ENCODE assay signal across 8 mouse cellular contexts in the genomic region with DNA sequence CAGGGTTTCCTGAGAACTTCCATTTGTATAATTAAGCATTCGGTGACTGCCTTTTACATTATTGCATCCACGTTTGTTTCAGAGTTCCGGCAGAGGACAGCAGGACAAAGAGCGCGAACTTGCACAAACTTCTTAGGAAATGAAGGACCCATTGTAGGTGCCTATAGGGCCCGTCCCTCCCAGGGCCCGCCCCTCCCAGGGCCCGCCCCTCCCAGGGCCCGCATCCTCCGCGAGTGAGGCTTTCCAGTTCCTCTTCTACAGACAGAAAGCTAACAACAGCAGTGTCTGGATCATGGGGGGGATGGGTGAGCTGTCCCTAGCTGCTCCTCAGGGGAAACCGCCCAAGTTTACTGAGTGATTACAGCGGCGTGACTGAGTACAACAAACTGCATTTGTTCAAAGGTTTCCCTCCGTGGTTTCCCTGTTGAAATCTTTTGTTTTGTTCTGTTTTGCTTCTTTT. TPM values are rescaled to one million over a fixed set of nuclear protein-coding genes. Genes with fewer than 3 reads are reported as not detected.
A peak's percentile ranks its signal among the peaks of the same experiment; 100 is the strongest.
DNase-seq lines count a peak whose midpoint lies in the region; ATAC-seq and TF ChIP-seq lines count a peak whose summit lies in the region.

No protein-coding gene starts in this region.

- ATAC-seq in embryonic facial prominence, embryonic 11.5 days (replicated peaks; ENCODE audit: insufficient number of reproducible peaks, low FRiP score, low TSS enrichment, low read depth), result peak; percentile 87
- peak; percentile 84 for ATAC-seq in heart, embryonic 16.5 days (replicated peaks; ENCODE audit: extremely low read depth, insufficient read depth, low FRiP score)

- no peaks in the 10 kb centered on the region for H3K9me3 ChIP-seq in embryonic facial prominence, embryonic 11.5 days (replicated peaks; ENCODE audit: control insufficient read depth, low read length)
- no peaks in the 10 kb centered on the region for H3K9me3 ChIP-seq in heart, embryonic 16.5 days (replicated peaks; ENCODE audit: control insufficient read depth, low read length)

- peak; percentile 48 for DNase-seq in layer of hippocampus, adult 9-11 months
- no peak for DNase-seq in layer of hippocampus, adult 8-10 months (ENCODE audit: low spot score in 2 of 2)
- DNase-seq in embryonic facial prominence, embryonic 11.5 days (ENCODE audit: low spot score), result peak; percentile 79
- DNase-seq in kidney, postnatal 14 days, result peak; percentile 66
- DNase-seq in spleen, adult 2 months (ENCODE audit: low read depth in 1 of 2, low spot score in 2 of 2), result peak; percentile 71 to 72
- DNase-seq in left cerebral cortex, adult 11 months (ENCODE audit: low spot score), result no peak

- H3K4me1 ChIP-seq in embryonic facial prominence, embryonic 11.5 days (ENCODE audit: control insufficient read depth, insufficient read depth, low read length), result no peaks in the 10 kb centered on the region
- H3K4me1 ChIP-seq in heart, embryonic 16.5 days (ENCODE audit: control insufficient read depth, insufficient read depth, low read length), result peaks cover 9% of the 10 kb centered on the region
- H3K4me1 ChIP-seq in spleen, adult 2 months (ENCODE audit: control insufficient read depth, insufficient read depth, insufficient read length), result peaks cover 8% of the 10 kb centered on the region; the same call in 1 of the 2 replicates

- TF ChIP-seq CTCF in spleen, adult 2 months (IDR thresholded peaks at IDR 0.05; ENCODE audit: extremely low read depth, insufficient read depth, insufficient read length, insufficient replicate concordance), result no peak

- 0 out of 2 replicates have a peak overlapping the region, but pooled peaks have one; percentile 9 for H3K27ac ChIP-seq in embryonic facial prominence, embryonic 11.5 days (replicated peaks; ENCODE audit: low read depth, low read length)
- H3K27ac ChIP-seq in heart, embryonic 16.5 days (ENCODE audit: low read length), result peak overlapping the region; percentile 17; the same call in 1 of the 2 replicates
- peak overlapping the region; percentile 86 for H3K27ac ChIP-seq in macrophage
- peak overlapping the region; percentile 80 for H3K27ac ChIP-seq in spleen, adult 2 months (ENCODE audit: insufficient read depth, low read length)

- H3K27me3 ChIP-seq in embryonic facial prominence, embryonic 11.5 days (ENCODE audit: control insufficient read depth, insufficient read depth, low read length), result no peaks in the 10 kb centered on the region
- H3K27me3 ChIP-seq in heart, embryonic 16.5 days (ENCODE audit: control insufficient read depth, insufficient read depth, low read length), result no peaks in the 10 kb centered on the region
- no peaks in the 10 kb centered on the region for H3K27me3 ChIP-seq in spleen, adult 2 months (ENCODE audit: control insufficient read depth, insufficient read depth, low read length)

- 0 out of 2 replicates have a peak overlapping the region, but pooled peaks have one; percentile 2 for H3K4me3 ChIP-seq in embryonic facial prominence, embryonic 11.5 days (ENCODE audit: low read depth, low read length)
- H3K4me3 ChIP-seq in heart, embryonic 16.5 days (ENCODE audit: low read length), result peak overlapping the region; percentile 33
- H3K4me3 ChIP-seq in macrophage (ENCODE audit: inconsistent target), result no peak overlapping the region
- peak overlapping the region; percentile 31; the same call in 1 of the 2 replicates for H3K4me3 ChIP-seq in spleen, adult 2 months (ENCODE audit: extremely low read depth, insufficient read depth, insufficient read length)

- no peak for TF ChIP-seq POLR2A in spleen, adult 2 months (IDR thresholded peaks at IDR 0.05; ENCODE audit: low read depth, low read length)

- 5% methylated on average over 15 of the region's 15 CpGs for WGBS in embryonic facial prominence, embryonic 11.5 days
- 5% methylated on average over 15 of the region's 15 CpGs for WGBS in heart, embryonic 16.5 days
- 0% methylated on average over 15 of the region's 15 CpGs for WGBS in macrophage (ENCODE audit: missing documents)
- under 1% methylated on average over 15 of the region's 15 CpGs for WGBS in spleen, adult 2 months

- H3K9ac ChIP-seq in embryonic facial prominence, embryonic 11.5 days (replicated peaks; ENCODE audit: low read length), result peak overlapping the region; percentile 28
- H3K9ac ChIP-seq in heart, embryonic 16.5 days (ENCODE audit: low read length), result peak overlapping the region; percentile 62

- H3K79me2 ChIP-seq in macrophage (ENCODE audit: inconsistent target), result no peaks in the 10 kb centered on the region

- no peaks in the 10 kb centered on the region for H3K36me3 ChIP-seq in embryonic facial prominence, embryonic 11.5 days (replicated peaks; ENCODE audit: control insufficient read depth, insufficient read depth, low read depth, low read length)
- no peaks in the 10 kb centered on the region for H3K36me3 ChIP-seq in heart, embryonic 16.5 days (ENCODE audit: control insufficient read depth, insufficient read depth)
- no peaks in the 10 kb centered on the region for H3K36me3 ChIP-seq in macrophage (ENCODE audit: inconsistent target)
- H3K36me3 ChIP-seq in spleen, adult 2 months (ENCODE audit: control insufficient read depth, insufficient read depth, low read length), result no peaks in the 10 kb centered on the region

- H3K4me2 ChIP-seq in embryonic facial prominence, embryonic 11.5 days (ENCODE audit: low read depth, low read length), result peak overlapping the region; percentile 36
- H3K4me2 ChIP-seq in heart, embryonic 16.5 days (ENCODE audit: low read depth, low read length), result peak overlapping the region; percentile 59

RNA-seq across cellular contexts. Expression of gene Rcan3, which starts 5.6 kb away (rescaled TPM):
- 10 to 100 TPM; 21.9 to 29.4 (median 24.3) TPM for total RNA-seq in layer of hippocampus, adult 8-10 months (2022)
- 8.5 and 10.7 TPM in 2 replicates for polyA plus RNA-seq in embryonic facial prominence, embryonic 11.5 days (2014; fragmentation: Nextera tagmentation; extraction: Ambion mirVana)
- polyA plus RNA-seq in heart, embryonic 16.5 days (2015; fragmentation: Nextera tagmentation; extraction: Ambion mirVana), result 8.0 and 10.5 TPM in 2 replicates
- total RNA-seq in macrophage (2018; cell fraction: chromatin; rRNA removed), result 10 to 100 TPM in 11 of 26 experiments, 1 to 10 TPM in 15; 1.8 to 16.2 (median 7.3) TPM
- total RNA-seq in macrophage (2018; cell fraction: cytosol; rRNA removed), result 10 to 100 TPM; 11.6 to 26.8 (median 19.4) TPM
- total RNA-seq in macrophage (2018; cell fraction: nucleus; rRNA removed), result 10 to 100 TPM in 16 of 26 experiments, 1 to 10 TPM in 10; 4.6 to 24.5 (median 11.6) TPM
- 11.8 to 22.3 TPM (median 17.3 TPM) in 3 replicates for polyA plus RNA-seq in macrophage (2018)
- polyA plus RNA-seq in spleen, adult 2 months (2012; rRNA removed), result 6.3 and 7.9 TPM in 2 replicates

RNA-seq across cellular contexts. Expression of gene Ncmap, which starts 41.2 kb away (rescaled TPM):
- 1 to 10 TPM in 1 of 4 experiments, under 1 TPM in 2, not detected in 1; 0.58 to 1.2 (median 0.96) TPM for total RNA-seq in layer of hippocampus, adult 8-10 months (2022)
- polyA plus RNA-seq in embryonic facial prominence, embryonic 11.5 days (2014; fragmentation: Nextera tagmentation; extraction: Ambion mirVana), result 0.72 and 1.3 TPM in 2 replicates
- polyA plus RNA-seq in heart, embryonic 16.5 days (2015; fragmentation: Nextera tagmentation; extraction: Ambion mirVana), result 1.2 and 1.6 TPM in 2 replicates
- total RNA-seq in macrophage (2018; cell fraction: chromatin; rRNA removed), result 1 to 10 TPM in 5 of 26 experiments, under 1 TPM in 8, not detected in 13; 0.33 to 4.6 (median 0.88) TPM
- under 1 TPM in 5 of 26 experiments, not detected in 21; 0.14 to 0.26 (median 0.15) TPM for total RNA-seq in macrophage (2018; cell fraction: cytosol; rRNA removed)
- 1 to 10 TPM in 1 of 26 experiments, under 1 TPM in 6, not detected in 19; 0.33 to 1.0 (median 0.55) TPM for total RNA-seq in macrophage (2018; cell fraction: nucleus; rRNA removed)
- not detected in 3 replicates for polyA plus RNA-seq in macrophage (2018)
- polyA plus RNA-seq in spleen, adult 2 months (2012; rRNA removed), result 0.83 and 1.2 TPM in 2 replicates

RNA-seq across cellular contexts. Expression of gene Stpg1, which starts 55.4 kb away (rescaled TPM):
- 1 to 10 TPM in 3 of 4 experiments, under 1 TPM in 1; 0.89 to 2.2 (median 1.5) TPM for total RNA-seq in layer of hippocampus, adult 8-10 months (2022)
- polyA plus RNA-seq in embryonic facial prominence, embryonic 11.5 days (2014; fragmentation: Nextera tagmentation; extraction: Ambion mirVana), result 0.08 and 0.32 TPM in 2 replicates
- 0.44 and 0.47 TPM in 2 replicates for polyA plus RNA-seq in heart, embryonic 16.5 days (2015; fragmentation: Nextera tagmentation; extraction: Ambion mirVana)
- total RNA-seq in macrophage (2018; cell fraction: chromatin; rRNA removed), result 1 to 10 TPM in 2 of 26 experiments, under 1 TPM in 7, not detected in 17; 0.30 to 1.3 (median 0.70) TPM
- under 1 TPM; 0.15 to 0.62 (median 0.30) TPM for total RNA-seq in macrophage (2018; cell fraction: cytosol; rRNA removed)
- total RNA-seq in macrophage (2018; cell fraction: nucleus; rRNA removed), result 1 to 10 TPM in 3 of 26 experiments, under 1 TPM in 11, not detected in 12; 0.22 to 2.9 (median 0.56) TPM
- polyA plus RNA-seq in macrophage (2018), result 0.40 to 0.56 TPM in 2 of 3 replicates, not detected in the other
- 0.02 and 0.04 TPM in 2 replicates for polyA plus RNA-seq in spleen, adult 2 months (2012; rRNA removed)

RNA-seq across cellular contexts. Expression of gene Nipal3, which starts 55.6 kb away (rescaled TPM):
- 10 to 100 TPM; 83.3 to 97.8 (median 90.0) TPM for total RNA-seq in layer of hippocampus, adult 8-10 months (2022)
- 2.6 and 3.0 TPM in 2 replicates for polyA plus RNA-seq in embryonic facial prominence, embryonic 11.5 days (2014; fragmentation: Nextera tagmentation; extraction: Ambion mirVana)
- 5.8 and 6.3 TPM in 2 replicates for polyA plus RNA-seq in heart, embryonic 16.5 days (2015; fragmentation: Nextera tagmentation; extraction: Ambion mirVana)
- 10 to 100 TPM in 18 of 26 experiments, 1 to 10 TPM in 8; 1.6 to 50.0 (median 19.8) TPM for total RNA-seq in macrophage (2018; cell fraction: chromatin; rRNA removed)
- total RNA-seq in macrophage (2018; cell fraction: cytosol; rRNA removed), result 10 to 100 TPM; 15.3 to 55.2 (median 27.9) TPM
- total RNA-seq in macrophage (2018; cell fraction: nucleus; rRNA removed), result 10 to 100 TPM in 25 of 26 experiments, 1 to 10 TPM in 1; 5.2 to 72.9 (median 33.9) TPM
- 10.9 to 33.9 TPM (median 26.1 TPM) in 3 replicates for polyA plus RNA-seq in macrophage (2018)
- polyA plus RNA-seq in spleen, adult 2 months (2012; rRNA removed), result 23.5 and 29.0 TPM in 2 replicates

Comparison
In these comparisons a context has a peak if more than half of its experiments do, and no peak if none do; other contexts are left out.
1. DNase-seq: peak in layer of hippocampus, adult 9-11 months (single experiment), embryonic facial prominence, embryonic 11.5 days (single experiment), kidney, postnatal 14 days (single experiment) and spleen, adult 2 months (2 of 2); none in layer of hippocampus, adult 8-10 months (0 of 2) and left cerebral cortex, adult 11 months (single experiment).
2. H3K27ac ChIP-seq: peak in every context shown above with its lines; median percentile 86 in macrophage; 80 in spleen, adult 2 months; 17 in heart, embryonic 16.5 days; 9 in embryonic facial prominence, embryonic 11.5 days.